Mouse (Mus musculus) layer of hippocampus, adult 8-10 months (tissue): ENCODE measurements around the gene Tent5c. TPM values are rescaled to one million over a fixed set of nuclear protein-coding genes. Genes with fewer than 3 reads are reported as not detected.
A peak's percentile ranks its signal among the peaks of the same experiment; 100 is the strongest.

Source experiments
- DNase-seq, 2 experiments: peaks; one replicate each; pipeline ENCODE4 v3.0.0; 2022; ENCODE audit warnings: low spot score in 2 of 2
- total RNA-seq, 4 experiments: library from RNA; stranded (reverse); gene quantifications; 2 replicates each; pipeline ENCODE4 v1.2.4; 2022

Gene Tent5c
- total RNA-seq, 4 experiments from 2014 or later, result 2.1 to 18.9 (median 9.0) TPM

GRCm38 (mm10) chr3:100488251-100489132 lies 632 bp downstream of the Tent5c start:
- peak in 1 of 2 experiments; percentile 18 for DNase-seq

GRCm38 (mm10) chr3:100487046-100487445 lies 2.1 kb downstream of the Tent5c start:
- DNase-seq, result no peak

GRCm38 (mm10) chr3:100485390-100486132 lies 3.6 kb downstream of the Tent5c start:
- DNase-seq, result no peak

DNA sequence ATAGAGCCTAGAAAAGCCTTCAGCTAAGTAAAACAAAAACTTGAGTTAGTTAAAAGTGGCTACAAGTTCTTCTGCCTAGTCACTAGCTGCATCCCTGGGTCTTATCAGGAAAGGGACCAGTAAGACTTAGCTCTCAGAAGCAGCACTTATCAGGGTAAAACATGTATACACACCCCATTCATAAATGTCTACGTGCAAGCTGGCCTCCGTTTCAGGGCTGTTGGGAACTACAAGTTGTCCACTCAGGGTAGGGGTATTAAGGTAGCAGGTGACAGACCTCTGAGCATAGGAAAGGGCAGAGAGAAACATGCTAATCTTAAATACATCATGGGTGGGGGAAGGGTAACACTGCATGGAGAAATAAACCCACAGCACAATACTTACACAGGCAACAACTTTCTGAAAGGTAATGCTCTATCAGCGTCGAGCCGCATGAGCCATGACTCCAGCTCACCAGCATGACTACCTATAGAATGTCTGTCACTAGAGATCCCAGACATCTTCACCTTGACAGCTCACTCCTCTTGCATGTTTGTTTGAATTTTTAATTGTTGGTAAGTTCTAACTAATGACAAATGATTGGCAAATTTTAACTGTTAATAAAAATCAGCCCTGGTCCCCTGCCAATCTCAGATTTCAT lies 6.0 kb downstream of the Tent5c start:
- DNase-seq, result no peak

GRCm38 (mm10) chr3:100482324-100482911 lies 6.7 kb downstream of the Tent5c start:
- DNase-seq, result no peak

DNA sequence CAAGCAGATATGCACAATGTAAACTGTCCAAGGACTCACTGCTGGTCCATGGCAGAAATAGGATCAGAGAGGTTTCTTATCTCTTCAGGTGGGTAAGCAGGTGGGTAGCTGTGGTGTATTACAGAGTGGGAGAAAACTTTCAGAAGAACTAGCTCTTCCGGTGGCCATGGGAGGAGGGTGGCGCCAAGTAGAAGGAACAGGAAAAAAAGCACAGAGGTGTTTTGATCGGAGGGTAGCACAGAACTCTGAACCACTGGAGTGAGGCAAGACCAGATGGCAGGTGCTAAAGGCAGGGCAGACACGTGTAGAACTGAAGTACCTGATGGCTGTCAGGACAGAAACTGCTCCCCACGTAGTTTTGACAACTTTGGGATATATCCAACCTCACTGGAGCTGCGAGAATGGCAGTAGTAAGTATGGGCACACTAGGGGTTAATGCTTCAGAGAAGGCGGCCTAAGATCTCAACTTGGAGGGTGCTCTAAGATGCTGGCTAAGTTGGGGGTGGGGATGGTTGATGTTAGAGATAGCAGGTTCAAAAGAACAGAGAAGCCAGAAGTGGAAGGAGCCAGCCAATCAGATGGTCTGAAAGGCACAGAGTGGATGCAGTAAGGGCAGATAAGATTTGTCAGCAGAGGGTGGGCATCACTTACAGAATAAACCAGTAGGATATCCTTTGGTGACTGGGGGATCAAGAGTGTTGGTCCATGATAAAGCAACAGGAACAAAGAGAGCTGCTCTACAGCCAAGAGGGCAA lies 8.7 kb downstream of the Tent5c start:
- no peak for DNase-seq

DNA sequence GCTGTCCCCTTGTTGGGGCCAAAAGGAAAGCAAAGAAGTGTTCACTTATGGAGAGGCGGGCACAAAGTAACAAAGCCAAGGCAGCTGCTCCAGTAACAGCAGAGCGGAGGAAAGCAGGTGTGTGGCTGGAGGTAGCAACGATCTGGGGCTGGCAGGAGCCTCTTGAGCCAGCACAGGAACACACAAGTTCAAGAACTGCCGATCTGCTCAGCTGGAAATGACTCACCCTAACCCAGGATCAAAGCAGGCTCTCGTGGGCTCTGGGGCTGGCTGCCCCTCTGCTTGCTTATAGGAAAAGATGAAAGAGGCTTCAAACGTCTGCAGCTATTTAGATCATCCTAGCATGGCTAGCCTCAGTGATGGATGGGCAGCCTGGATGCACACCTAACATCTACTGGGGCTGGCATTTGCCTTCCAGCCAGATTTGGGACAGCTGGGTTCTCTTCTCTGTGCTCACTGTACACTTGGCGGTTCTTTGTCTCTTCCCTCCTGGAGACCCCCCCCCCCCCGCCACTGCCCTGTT lies 14.1 kb downstream of the Tent5c start:
- DNase-seq, result no peak

- DNase-seq, result no peak
Observed at GRCm38 (mm10) chr3:100474536-100474935, 14.6 kb downstream of the Tent5c start.

GRCm38 (mm10) chr3:100473146-100473545 lies 16.0 kb downstream of the Tent5c start:
- no peak for DNase-seq

DNA sequence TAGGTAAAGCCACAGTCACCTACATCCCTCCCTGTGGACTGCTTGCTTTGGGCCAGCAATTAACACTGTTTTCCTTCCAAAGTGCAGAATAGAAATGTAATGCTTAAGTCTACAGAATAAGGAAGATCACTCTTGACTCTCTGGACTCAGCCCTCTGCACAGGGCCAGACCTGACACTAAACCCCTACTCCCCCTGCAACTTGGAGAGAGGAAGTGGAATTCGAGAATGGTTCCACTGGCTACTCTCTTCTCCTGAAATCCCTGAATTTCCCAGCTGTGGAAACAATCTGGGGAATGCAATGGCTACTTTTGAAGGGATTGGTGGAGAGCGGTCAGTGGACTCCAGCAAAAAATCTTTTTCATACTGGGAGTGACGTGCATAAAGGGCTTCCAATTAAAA lies 18.2 kb downstream of the Tent5c start:
- no peak for DNase-seq

DNA sequence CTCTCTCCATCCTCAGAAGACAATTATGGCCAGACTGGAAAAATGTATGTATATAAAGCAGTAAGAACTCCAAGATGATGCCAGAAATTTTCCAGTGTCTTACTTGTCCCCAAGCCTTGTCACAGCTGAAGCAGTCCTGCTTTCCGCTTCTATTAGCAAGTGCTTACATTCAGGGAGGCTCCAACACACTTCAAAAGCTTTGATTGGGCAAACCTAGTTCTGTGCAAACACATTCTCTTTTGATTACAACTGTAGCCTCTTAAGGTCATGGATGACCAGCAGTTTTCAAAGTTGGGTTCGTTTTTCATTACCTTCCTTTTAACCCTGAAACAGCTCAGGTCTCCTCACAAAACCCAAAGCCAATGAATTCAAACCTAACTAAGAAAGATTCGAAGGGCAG lies 19.0 kb downstream of the Tent5c start:
- DNase-seq, result no peak

GRCm38 (mm10) chr3:100466551-100466950 lies 22.6 kb downstream of the Tent5c start:
- no peak for DNase-seq

DNA sequence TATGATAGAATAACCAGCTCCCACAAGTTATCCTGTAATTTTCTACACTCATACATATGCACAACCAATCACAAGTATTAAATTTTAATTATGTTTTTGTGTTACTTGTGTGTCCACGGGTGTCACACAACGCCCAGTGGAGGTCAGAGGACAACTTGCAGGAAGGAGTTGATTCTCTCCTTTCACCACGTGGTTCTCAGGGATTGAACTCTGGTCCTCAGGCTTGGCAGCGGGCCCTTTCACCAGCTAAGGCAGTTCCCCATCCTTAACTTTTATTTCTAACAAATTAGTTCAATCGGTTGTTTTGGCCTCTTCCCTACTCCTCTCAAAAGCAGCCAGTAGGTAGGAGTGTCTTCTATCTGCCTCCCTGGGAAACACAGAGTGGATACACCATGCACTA lies 24.5 kb downstream of the Tent5c start:
- no peak for DNase-seq

- no peak for DNase-seq
Observed at GRCm38 (mm10) chr3:100463959-100464265, 25.2 kb downstream of the Tent5c start.

GRCm38 (mm10) chr3:100463160-100463958 lies 25.8 kb downstream of the Tent5c start:
- no peak for DNase-seq

GRCm38 (mm10) chr3:100462235-100463083 lies 26.7 kb downstream of the Tent5c start:
- peak in 1 of 2 experiments; percentile 11 for DNase-seq

GRCm38 (mm10) chr3:100460510-100460909 lies 28.6 kb downstream of the Tent5c start:
- DNase-seq, result no peak

GRCm38 (mm10) chr3:100443798-100444500 lies 45.2 kb downstream of the Tent5c start:
- no peak for DNase-seq
